Mouse (Mus musculus): ENCODE results near the gene Ext2. TPM values are rescaled to one million over a fixed set of nuclear protein-coding genes. Genes with fewer than 3 reads are reported as not detected.

Gene Ext2
- 45.0 and 47.8 TPM in 2 replicates for polyA plus RNA-seq (2012; rRNA removed; ENCODE audit: low replicate concordance)

DNA sequence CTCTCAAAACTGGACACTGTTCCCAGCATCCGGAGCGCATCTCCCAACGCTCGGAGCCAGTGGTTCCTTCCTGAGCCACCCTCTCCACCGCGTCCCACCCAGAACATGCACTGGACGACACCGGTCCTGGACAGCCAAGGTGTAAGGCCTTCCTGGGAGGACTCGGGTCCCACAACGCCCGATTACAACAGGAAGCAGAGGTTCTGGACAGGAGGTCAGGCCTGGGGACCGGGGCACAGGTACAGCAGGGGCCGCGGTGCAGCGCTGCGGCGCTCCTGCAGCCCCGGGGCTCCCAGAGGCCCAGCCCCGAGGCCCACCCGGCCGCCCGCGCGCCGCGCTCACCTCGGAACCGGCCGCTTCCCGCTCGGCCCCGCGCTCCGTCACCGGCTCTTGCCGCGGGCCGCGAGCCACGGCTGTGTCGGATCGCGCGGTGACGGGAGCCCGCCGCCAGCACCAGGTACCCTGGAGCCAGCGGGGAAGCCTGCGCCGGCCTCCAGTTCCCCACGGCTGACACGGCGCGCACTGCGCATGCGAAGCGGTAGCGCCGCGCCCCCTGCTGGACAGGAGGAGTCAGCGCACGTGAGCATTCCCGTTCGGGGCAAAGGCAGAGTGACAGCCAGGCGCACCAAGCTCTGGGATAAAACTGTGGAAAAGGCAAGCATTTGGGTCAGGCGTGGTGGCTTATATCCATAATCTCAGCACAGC, at the start of gene Ext2:
Gene Ext2 (minus strand): TSS at position 524 of the 705 bp plus-strand sequence.

DNA sequence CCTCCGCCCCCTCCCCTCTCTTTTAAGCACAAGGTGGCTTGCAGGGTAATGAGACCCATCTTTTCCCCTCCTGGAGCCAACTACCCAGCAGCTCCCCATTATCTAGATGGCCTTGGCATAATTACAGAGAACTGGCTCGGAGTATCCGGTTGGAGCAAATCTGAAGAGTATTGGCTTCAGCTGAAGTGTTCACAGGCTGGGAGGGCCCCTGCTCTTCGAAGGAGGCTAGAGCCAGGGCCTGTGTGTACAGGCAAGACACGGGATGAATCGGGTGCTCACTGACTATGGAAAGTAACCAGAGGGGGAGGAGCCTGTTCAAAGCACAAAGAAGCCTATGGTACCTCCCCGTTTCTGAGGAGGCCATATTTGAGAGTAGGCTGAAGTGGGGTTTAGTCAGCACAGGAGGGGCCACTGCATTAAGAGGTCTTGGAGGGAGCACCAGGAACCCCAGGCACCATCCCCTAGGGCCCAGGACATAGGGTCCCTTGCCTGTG, 46.8 kb upstream of the Ext2 start, which contains the start of gene Accsl:
Gene Accsl (minus strand): TSS at position 51 of the 494 bp plus-strand sequence.

GRCm38 (mm10) chr2:93849505-93850089, 27.2 kb upstream of the Ext2 start, which contains the start of gene Accs:
Accs (minus strand) TSS chr2:93849943.

Other genes with a start within 250 kb of the Ext2 start
- gene Alx4, start 180.2 kb downstream of the Ext2 start, polyA plus RNA-seq (2012; rRNA removed; ENCODE audit: low replicate concordance): 4.8 and 8.3 TPM in 2 replicates
- 21.6 and 24.9 TPM in 2 replicates for gene Accs, start 27.4 kb upstream of the Ext2 start, polyA plus RNA-seq (2012; rRNA removed; ENCODE audit: low replicate concordance)
- gene Accsl, start 46.6 kb upstream of the Ext2 start, polyA plus RNA-seq (2012; rRNA removed; ENCODE audit: low replicate concordance): 0.29 and 0.55 TPM in 2 replicates
- gene Gm13889, start 134.6 kb upstream of the Ext2 start, polyA plus RNA-seq (2012; rRNA removed; ENCODE audit: low replicate concordance): 8.4 and 39.6 TPM in 2 replicates
- gene Gm27027, start 173.8 kb upstream of the Ext2 start, polyA plus RNA-seq (2012; rRNA removed; ENCODE audit: low replicate concordance): not detected in 2 replicates
- gene Alkbh3, start 188.2 kb upstream of the Ext2 start, polyA plus RNA-seq (2012; rRNA removed; ENCODE audit: low replicate concordance): 29.3 and 54.1 TPM in 2 replicates